Mouse (Mus musculus) spleen, adult 18-20 months (tissue): ENCODE results near the gene Ldlrad3.

Experiments used
- DNase-seq, 2 experiments: peaks; one replicate each; pipeline ENCODE4 v3.0.0; 2022; ENCODE audit warnings: mixed read lengths in 2 of 2

The Ldlrad3 gene

DNA sequence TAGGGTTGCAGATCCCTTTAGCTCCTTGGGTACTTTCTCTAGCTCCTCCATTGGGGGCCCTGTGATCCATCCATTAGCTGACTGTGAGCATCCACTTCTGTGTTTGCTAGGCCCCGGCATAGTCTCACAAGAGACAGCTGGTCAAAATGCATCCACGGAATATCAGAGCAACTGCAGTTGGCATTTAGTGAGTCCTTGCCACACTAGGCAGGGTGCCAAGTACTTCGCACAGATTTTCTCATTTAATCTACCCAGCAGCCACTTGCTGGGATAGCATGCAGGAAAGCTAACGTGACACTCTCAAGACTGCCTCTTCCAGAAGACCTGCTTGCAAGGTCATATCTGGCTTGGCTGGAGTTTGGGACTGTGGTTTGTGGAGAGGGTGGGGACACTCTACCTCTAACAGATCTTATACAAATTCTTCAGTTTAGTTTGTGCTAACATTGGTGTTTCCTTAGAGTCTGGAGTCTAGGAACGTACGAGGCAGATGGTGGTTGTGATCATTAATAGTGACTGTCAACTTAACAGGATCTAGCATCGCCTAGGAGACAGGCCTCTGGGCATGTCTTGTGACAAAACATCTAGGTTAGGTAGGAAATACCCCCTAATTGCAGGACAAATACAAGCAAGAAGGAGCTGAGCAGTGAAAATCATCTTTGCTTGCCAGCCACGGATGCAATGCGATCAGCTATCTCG, 115.0 kb downstream of the Ldlrad3 start:
- DNase-seq, result no peak

DNA sequence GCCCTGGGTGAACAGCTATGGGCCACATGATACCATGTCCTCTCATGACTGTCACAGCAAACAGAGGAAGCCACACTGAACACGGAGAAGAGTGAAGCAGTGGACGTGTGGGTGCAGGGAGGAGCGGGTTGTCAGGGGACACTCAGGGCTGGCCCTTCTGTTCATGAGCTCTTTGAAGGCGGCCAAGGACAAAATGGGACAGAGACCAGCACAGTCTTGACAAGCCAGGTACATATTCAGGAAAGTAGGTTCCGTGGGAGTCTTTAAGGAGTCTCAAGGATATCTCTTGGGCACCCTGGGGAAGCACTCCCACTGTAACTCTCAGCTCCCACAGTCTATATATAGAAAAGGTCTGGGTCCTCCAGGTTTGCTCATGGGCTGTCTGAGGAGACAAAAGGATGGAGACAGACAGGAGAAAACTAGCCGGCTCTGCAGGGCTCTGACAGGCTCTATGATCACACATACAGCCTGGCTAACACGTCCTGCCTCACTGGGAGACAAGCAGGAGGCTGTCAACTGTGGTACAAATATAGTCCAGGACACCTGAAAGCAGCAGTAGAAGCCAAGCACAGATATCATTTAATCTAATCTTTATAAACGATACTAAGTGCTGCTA, 121.3 kb downstream of the Ldlrad3 start:
- no peak for DNase-seq

DNA sequence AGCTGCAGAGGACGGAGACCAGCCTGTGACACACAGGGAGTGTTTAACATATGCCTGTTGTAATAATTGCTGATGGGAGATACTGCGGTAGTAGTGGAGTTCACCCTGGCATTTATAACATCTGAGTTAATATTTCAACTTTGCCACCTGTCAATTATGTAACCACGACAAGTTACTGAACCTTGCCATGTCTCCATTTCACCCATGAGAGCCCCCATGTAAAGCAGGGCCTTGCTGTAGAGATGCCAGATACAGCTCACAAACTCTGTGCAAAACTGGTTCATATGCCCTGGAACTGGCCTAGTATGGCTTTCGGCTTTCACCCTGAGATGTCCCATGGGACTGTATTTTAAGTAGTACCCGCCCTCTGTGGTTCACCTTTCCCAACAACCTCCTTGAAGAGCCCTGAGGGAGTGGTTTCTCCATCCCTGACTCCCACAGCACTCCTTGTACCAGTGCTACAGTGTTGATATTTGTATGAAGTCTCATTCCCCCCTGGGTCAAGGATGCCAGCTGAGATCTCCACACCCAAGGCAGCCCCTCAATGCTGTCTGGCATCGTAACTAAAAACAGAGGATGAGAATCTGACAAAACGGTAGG, 122.2 kb downstream of the Ldlrad3 start:
- no peak for DNase-seq

DNA sequence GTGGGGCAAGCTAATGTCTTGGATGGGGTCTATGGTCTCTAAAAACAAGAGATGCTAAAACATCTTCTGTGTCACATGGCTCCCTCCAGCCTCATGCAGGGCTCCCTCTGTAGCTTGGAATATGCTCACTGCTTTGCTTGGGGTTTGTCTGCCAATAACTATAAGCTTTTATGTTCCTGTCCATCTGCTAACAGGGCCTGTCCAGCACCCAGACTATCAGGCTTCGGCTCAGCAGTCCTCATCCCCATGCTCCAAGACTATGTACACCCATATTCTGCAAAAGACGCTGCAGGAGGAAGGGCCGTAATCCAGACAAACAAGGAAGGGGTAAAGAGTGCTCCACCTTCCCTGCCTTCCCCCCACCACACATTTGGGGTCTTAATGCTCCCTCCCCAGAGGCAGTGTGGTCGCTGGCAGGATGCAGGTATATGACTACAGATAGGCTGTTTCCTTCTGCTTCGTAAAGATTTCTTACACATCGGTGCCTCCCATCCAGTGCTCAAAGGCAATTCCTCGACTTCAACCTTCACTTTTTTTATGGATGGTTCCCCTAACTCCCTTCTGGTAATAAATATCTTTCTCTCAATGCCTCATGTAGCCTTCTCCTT, 123.2 kb downstream of the Ldlrad3 start:
- DNase-seq, result no peak

DNA sequence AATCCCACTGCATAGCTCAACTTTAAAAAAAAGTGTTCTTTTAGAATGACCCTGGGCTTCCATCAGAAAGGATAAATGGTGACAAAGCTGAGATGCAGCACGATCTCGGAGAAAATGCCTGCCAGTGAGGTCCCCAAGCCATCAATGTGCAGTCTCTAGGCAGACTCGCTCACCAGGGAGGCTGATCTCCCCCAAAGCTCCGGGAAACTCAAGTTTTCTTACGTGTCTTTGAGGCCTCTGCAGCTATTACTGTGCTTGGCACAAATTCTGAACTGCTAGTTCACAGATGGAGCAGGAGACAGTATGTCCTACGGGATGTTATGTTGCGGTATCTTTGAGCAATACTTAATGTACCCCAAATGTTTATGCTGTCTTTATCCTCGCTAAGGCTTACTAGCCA, 124.3 kb downstream of the Ldlrad3 start:
- no peak for DNase-seq

DNA sequence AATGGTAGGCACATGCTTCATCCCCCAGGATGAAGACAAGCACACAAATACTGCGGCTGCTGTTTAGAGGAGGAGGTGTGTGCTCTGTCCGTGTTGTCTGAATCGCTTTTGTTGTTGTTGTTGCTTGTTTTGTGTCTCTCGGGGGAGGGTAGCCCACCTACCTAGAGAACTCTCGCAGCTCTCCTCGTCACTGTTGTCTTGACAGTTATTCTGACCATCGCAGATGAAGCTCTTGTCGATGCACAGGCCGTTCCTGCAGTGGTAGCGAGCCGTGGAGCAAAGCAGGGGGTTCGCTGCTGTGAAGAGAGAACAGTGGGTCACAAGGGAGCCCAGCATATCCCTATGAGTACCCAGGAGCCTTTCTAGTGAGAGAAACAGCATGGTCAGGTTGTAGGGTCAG, 128.4 kb downstream of the Ldlrad3 start:
- no peak for DNase-seq

DNA sequence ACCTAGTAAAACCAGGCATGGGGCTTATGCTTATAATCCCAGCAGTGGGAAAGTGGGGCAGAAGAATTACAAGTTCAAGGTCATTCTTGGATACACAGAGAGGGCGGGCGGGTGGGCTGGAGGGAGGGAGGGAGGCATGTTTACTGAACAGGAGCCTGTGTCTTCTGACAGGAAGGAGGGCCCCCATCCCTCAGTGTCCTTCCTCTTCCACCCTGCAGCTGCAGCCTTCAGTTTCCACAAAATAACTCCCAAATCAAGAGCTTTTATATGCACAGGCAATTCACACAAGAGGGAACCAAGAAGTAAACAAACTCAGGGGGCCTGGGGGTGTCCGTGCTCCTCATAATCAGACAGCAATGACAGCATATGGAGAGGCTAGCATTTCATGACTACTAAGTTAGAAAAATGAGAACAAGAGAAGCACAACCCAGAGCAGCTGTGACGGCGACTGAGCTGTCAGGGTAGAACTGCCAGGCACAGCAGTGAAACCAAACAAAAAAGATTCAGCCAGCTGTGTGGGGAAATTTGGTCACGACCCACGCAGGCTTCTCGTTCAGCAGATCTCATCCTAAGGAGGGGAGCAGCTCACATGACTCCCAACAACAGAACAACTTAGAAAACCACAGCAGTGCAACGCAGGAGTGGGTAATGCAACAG, 129.0 kb downstream of the Ldlrad3 start:
- peak; percentile 42 to 45 for DNase-seq

DNA sequence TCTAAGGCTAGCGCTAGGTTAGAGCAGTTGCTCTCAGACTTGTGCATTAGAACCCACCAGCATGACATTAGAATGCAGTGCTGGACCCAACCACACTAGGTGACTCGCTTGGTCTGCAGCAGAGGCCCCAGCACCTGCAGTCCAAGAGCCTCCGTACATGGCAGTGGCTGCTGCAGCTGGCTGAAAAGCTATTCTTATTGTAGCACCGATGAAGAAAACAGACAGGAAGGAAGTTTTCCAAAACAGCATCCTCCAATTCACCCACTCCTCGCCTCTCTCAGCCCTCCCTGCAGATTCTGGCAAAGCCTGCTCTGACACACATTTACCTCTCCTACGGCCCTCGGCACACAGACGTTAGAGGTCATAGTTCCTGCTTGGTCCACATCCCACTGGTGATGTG, 130.0 kb downstream of the Ldlrad3 start:
- no peak for DNase-seq

DNA sequence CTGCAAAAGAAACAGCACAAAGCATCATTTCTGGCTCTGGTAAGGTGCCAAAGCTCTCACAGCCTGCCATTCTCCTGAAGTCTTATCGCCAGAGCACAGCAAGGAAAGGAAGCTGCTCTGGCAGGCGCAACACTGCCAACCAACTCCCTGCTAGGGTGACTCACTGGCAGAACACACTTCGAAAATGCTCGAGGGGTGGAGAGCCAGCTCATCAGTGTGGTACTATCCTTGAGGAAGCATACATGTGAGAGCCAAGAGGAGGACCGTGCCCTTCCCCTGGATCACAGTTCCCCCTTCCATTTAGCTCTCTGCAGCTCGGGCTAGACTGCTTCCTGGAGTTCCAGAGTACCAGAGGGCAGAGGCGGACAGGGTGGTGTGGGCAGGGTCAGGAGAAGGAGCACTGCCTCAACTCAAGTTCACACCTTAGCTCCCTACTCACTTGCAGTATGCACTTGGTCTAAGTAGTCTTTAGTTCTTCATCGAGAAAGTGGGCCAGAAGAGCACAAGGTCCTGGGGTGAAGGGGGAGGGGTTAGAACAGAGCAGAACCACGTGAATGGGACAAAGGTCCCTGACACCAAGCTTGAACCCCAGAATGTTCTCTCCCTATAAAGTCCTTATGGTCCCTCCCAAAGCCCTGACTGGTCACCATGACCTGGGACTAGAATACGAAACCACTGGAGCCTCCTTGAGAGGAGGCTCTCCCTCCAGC, 133.1 kb downstream of the Ldlrad3 start:
- no peak for DNase-seq

DNA sequence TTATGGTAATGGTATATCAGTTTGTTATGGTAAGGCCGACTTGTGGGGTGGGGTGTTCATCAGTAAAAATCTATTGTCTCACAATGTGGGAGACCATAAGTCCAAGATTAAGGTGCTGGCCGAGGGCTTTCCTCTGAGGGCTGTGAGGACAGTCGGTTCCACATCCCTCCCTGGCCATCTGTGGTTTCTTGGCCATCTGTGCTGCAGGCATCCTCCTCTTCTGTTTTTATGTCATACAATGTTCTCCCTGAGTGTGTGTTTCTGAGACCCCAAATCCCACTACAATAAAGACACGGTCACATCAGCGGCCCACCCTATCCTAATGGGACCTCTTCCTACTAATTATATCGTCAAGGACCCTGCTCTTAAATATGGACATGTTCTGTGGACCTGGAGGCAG, 133.8 kb downstream of the Ldlrad3 start:
- DNase-seq, result no peak

DNA sequence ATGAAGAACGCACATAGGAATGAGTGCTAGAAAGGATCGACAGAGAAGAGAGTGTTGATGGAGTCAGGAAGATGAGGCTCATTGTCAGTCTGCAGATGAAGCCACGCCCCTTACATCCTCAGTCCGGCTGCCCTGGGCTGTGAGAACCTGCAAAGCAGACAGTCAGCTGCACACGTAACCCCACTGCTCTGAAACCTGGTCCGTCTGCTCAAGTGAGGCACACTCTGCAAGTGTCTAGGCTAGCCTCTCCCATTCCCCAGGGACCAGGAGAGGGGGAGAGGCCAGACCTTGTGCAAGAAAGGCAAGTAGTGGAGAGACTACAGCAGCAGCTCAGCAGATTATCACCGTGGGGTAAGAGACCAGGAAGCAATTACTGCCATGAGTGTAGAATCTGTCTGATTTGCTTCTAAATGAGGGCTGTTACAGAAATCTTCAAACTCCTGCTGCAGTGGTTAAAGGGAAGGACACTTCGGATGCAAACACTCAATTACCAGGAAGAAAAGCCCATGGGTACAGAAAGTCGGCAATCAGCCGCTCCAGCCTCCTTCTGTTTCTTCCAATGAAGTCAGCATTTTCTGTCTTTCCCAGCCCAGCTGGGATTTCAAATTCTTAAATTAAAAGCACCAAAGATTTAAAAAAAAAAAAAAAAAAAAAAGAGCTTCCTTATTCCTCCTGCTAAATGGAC, 136.2 kb downstream of the Ldlrad3 start:
- no peak for DNase-seq

DNA sequence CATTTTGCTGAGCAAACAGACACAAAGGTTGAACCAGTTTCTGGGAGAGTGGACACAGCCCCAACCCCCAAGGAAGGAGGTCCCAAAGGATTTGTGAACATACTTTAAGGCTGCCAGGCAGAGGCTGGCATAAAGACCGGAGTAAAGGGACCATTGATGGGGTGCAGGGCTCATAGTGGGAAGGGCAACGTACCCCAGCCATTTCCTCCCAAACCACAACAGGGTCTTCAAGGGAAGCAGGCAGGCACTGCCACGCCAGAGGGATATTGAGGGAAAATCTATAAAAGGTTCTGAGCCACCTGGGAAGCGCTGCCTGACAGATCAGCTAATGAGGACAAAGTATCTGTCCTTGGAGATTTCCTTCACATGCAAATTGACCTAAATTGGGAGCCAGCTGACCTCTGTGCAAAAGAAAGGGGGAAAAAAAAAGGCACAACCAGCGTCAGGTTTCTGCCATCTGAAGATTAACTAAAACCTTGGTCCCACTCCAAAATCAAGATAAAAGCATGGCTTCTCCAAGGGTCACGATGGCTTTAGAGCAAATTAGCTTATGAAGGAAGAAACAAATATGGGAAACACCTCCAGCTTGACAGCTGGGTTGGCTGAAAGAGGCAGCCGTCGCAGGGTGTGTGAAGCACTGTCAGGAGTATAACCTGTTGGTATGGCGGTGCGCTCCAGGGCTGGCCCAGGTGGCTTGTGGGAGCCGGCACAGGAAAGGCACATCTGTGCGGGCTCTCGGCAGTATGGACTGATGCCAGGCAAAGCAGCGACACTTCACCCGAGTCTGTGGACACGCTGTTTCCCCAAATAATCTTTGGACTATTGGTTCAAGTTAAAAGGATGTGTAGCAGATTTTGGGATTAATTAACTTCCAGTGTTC, 137.6 kb downstream of the Ldlrad3 start:
- no peak for DNase-seq

DNA sequence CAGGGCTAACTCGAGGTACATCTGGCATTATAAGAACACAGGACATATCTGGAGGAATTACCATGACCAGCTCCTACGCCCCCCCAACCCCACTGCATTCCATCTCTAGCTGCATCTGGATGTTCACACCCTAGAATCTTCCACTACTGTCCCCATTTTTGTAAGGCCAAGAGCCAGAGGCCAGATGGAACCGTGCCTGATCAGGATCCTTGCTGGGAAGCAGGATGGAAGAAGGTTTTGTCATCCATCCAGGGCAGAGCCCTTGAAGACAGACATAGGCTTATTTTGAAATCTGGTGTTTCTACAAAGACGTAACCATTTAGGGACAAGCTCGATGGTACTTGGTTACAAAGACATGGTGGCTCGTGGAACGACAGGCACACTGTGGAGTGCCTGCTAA, 139.7 kb downstream of the Ldlrad3 start:
- DNase-seq, result no peak

DNA sequence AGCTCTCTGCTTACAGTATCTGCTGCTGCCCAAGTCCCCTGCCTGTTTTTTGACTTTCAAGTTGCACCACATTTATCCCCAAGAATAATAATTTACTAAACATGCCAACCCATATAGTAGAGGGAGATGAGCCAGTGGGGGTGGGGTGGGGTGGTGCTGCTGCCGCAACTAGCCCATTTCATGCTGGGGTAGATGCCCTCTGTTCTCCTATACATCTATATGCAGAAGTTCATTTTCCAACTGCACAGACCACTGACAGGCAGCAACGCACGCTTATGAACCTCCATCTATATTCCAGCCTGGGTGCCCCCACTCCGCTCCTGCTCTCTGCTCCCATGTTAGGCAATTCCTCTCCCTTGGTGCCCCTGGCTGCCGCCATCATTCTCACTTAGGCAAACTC, 145.7 kb downstream of the Ldlrad3 start:
- DNase-seq, result no peak

DNA sequence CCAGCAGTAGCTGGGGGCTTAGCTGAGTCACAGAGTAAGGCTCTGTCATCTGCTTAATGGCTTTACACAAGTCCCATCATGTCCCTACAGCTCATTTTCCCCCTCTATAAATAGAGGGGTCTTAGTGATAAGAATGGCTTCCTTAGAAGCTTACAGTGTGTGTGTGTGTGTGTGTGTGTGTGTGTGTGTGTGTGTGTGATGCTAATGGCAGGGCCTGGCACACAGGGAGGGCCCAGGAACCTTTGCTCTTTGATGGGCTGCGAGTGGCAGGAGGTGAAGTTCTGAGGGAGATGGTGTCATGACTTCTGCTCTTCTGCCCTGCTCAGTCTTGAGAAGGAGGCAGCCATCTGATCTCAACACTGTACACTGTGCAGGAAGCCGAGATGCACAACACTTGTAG, 146.2 kb downstream of the Ldlrad3 start:
- DNase-seq, result no peak

DNA sequence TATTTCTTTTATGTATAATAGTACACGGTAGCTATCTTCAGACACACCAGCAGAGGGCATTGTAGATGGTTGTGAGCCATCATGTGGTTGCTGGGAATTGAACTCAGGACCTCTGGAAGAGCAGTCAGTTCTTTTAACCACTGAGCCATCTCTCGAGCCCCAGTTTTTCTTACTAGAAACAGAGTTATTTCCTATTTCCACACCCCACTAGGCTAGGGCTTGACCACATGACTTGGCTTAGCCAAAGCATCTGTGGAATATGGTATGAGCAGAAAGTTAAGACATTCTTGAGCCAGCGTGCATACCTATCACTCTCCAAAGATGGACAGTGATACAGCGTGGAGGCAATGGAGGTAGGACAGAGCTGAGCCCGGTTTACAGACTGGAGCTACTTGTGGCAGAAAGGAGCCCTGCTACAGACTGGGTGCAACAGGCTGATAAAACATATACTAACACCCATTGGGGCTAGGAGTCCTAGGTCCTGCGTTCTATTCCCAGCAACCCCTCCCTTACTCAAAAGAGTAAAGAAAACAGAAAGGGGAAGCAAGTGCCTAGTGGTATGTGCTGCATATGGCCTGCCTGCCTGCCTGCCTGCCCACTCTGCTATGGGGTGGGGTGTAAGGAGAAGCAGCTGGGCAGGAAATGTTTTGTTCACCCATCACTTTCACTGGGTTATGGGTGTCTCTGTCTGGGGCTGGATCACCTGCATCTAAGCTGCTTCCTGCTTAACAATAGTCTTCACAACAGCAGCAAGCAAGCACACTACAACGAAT, 147.1 kb downstream of the Ldlrad3 start:
- peak; percentile 35 to 55 for DNase-seq

DNA sequence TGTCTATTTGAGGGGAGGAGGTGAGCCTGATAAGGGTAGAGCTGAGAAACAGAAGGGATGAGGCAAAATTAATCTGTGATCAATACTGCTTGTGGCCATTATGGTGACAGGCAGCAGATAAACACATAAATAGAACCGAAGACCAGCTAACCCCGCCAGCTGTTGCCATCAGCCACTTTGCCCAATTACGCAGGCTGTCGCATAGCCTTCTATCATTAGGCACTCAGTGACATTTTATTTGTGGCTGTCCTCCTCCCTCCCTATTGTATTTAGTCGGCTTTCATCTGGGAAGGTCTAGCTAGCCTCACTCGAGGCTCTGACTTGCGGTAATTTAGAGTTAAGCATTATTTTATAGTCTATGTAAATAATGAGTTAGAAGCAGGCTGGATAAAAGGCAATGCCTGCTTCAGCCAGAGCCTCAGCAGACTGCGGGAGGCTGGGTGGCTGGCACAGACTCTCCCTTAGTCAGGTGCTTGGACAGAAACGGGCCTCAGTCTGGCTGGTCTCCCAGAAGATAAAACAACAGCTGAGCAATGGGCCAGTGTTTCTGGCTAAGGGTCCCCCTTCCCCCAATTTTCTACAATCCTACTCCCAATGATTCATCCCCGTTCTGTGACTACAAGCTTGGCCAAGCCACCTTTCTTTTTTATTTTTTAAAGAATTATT, 147.8 kb downstream of the Ldlrad3 start:
- no peak for DNase-seq

DNA sequence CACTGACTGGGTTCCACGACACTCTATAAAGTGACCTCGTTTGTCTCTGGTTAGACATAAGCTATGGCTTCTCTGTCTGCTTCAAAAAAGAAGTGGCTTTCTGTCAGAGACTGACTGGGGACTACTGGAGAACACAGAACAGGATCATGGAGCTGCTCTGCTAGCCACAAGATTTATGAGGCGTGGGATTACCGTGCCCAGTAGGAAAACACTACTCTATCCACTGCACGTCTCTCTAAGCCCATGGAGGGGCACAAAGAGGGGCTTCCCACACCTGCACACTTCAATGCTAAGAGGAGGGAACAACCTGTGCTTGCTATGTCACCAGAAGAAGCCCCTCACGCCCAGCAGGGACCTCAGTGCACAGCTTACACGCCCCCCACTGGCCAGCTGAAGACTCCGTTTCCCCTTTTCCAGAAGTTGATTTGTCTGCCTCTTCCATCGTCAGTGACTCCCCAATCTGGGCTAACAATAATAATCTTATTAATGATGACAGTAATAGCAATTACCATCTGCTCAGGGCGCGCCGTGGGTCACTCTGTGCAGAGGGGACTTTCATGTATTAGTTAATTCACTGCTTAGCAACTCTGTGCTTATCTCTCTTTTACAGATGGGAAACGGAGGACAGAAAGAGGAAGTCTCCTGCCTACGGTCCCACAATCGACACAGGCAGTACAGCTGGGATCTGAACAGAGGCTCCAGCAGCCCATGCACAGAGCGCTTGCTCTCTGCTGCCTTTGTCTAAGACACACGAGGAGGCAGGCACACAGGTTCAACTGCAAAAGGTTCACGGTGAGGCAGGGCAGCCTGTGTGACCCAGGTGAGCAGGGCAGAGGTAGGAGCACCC, 149.3 kb downstream of the Ldlrad3 start:
- DNase-seq, result no peak

DNA sequence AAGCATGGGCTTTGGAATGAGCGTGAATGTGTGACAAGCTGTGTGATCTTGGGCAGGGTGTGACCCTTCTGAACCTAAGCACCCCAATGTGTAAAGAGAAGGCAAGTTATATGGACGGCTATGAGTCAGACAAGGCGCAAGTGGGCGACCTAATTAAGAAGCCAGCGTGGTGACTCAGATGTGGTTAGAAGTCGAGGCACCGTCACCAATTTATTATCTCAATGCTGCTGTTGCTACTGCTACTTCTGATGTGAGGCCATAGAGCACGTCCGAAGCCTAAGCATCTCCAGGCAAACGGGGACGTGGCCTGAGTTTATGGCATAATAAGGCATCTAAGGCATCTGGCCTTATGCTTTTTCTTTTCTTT, 151.7 kb downstream of the Ldlrad3 start:
- DNase-seq, result no peak
